Mouse (Mus musculus): Measurements from ENCODE around the gene P3h1. TPM values are rescaled to one million over a fixed set of nuclear protein-coding genes. Genes with fewer than 3 reads are reported as not detected.

Gene P3h1
- total and polyA plus RNA-seq, 3 experiments = 15.7 to 30.2 TPM; not detected in 1

DNA sequence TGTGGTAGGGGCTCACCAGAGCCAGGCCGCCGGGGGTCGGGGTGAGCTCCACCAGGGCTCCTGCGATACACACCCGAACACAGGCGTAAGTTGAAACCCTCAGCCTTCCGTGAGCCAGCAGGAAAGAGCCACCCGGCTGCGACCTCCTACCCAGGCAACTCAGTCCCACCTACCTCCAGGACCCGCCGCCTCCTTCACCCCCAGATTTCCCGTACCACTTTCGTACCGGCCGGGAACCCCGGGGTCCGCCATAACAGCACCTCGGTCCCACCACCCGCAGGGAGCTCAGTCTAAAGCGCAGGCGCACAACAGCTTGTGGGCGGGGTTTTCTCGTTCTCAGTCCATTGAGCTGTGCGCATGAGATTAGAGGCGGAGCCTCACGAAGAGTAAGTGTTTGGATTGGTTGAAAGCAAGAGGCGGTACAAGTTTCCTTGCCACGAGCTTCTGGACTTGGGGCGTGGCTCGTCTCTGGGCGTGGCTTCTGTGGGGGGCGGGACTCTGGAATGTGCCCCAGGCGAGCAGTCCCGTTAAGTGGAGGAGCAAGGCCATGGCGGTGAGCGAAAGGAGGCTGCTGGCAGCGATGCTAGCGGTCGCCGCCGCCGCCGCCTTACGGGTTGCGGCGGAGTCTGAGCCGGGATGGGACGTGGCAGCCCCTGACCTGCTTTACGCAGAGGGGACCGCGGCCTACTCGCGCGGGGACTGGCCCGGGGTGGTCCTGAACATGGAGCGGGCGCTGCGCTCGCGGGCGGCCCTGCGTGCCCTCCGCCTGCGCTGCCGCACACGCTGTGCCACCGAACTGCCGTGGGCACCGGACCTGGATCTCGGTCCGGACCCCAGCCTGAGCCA lies at the start of gene P3h1, which contains the start of gene AU022252 (continued):
- TF ChIP-seq SMC3 (IDR thresholded peaks at IDR 0.05; ENCODE audit: low read depth, low read length) (no peak), UBTF (IDR thresholded peaks at IDR 0.05; ENCODE audit: borderline replicate concordance, insufficient read depth, low read depth, low read length) (peak; percentile 13; the same call in 1 of the 2 replicates), BHLHE40 (IDR thresholded peaks at IDR 0.05; ENCODE audit: borderline replicate concordance, low read depth, low read length) (no peak)

DNA sequence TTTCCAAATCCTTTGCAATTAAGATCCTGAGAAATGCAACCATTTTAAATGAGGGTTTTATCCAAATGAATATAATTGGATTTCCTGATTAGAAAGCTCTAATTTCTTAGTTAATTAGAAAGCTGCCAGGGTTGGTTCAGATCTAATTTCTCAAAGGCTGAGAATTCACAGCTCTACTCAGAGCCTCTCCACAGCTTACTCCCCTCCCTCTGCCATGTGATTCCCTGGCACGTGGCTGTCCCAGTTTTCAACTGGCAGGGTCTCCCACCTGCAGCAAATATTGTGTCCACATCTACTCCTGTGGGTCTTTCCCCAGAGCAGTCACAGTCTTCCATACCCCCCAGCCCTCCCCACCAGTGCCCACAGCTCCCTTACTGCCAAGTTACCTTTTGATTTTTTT lies 49.2 kb upstream of the P3h1 start:
- Histone ChIP-seq H3K4me1 (ENCODE audit: control insufficient read depth in 1 of 2, insufficient read depth in 2 of 2, low read length in 2 of 2) (peaks cover 4 to 48% of the 10 kb centered on the region in 2 experiments), H3K27me3 (ENCODE audit: control insufficient read depth in 1 of 2, insufficient read depth in 2 of 2, low read length in 2 of 2) (no peaks in the 10 kb centered on the region), H3K27ac (ENCODE audit: control insufficient read depth, low read depth, low read length) (no peak overlapping the region), H3K9ac (ENCODE audit: control insufficient read depth, low read depth, low read length, poor library complexity, severe bottlenecking) (no peak overlapping the region), H3K4me3 (ENCODE audit: control insufficient read depth in 1 of 2, insufficient read depth in 1 of 2, low read depth in 2 of 2, low read length in 2 of 2) (no peak overlapping the region), H3K9me3 (replicated peaks; ENCODE audit: insufficient read depth, low read length) (no peaks in the 10 kb centered on the region), H3K79me2 (ENCODE audit: control insufficient read depth, insufficient read depth, low read length, poor library complexity) (peaks cover 33% of the 10 kb centered on the region), H3K36me3 (ENCODE audit: control insufficient read depth in 1 of 2, insufficient read depth in 2 of 2, low read length in 2 of 2) (peaks cover 20 to 62% of the 10 kb centered on the region in 2 experiments)
- no peak for TF ChIP-seq NELFE (IDR thresholded peaks at IDR 0.05; ENCODE audit: low read depth, low read length)
- TF ChIP-seq POLR2AphosphoS2 (IDR thresholded peaks at IDR 0.05; ENCODE audit: low read length) = 0 out of 2 replicates have a peak, but pooled peaks have one; percentile 17
- DNase-seq (ENCODE audit: low read depth, low spot score) = no peak

DNA sequence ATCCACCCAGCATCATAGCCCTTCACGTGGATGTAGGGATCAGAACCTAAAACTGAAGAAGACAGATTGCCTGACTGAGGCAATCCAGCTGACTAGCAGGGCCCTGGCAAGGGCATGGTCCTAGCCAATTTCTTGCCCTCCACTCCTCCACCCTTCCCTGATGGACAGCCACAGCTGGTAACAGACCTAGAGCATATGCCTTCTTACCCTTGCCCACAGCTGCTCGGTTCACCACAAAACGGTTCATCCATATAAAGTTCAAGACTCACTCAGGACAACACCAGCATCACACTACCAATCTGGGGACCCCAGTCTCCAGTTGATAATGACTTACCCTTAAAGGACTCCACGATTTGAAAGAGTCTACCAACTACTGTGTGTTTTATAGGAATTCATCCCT lies 46.9 kb upstream of the P3h1 start:
- H3K79me2 ChIP-seq (ENCODE audit: control insufficient read depth, insufficient read depth, low read length, poor library complexity) = peaks cover 45% of the 10 kb centered on the region
- TF ChIP-seq POLR2AphosphoS5 (IDR thresholded peaks at IDR 0.05; ENCODE audit: borderline replicate concordance, low read depth, low read length) (no peak), CHD2 (IDR thresholded peaks at IDR 0.05; ENCODE audit: low read length) (no peak), POLR2AphosphoS2 (IDR thresholded peaks at IDR 0.05; ENCODE audit: low read length) (no peak), TCF12 (IDR thresholded peaks at IDR 0.05; ENCODE audit: low read depth, low read length) (no peak)
- no peak overlapping the region; a peak in 1 of 4 replicates for H3K4me3 ChIP-seq (ENCODE audit: control insufficient read depth in 1 of 2, insufficient read depth in 1 of 2, low read depth in 2 of 2, low read length in 2 of 2)
- DNase-seq (ENCODE audit: low read depth, low spot score) = no peak
- H3K9me3 ChIP-seq (replicated peaks; ENCODE audit: insufficient read depth, low read length) = no peaks in the 10 kb centered on the region
- peaks cover 4 to 45% of the 10 kb centered on the region in 2 experiments for H3K4me1 ChIP-seq (ENCODE audit: control insufficient read depth in 1 of 2, insufficient read depth in 2 of 2, low read length in 2 of 2)
- H3K36me3 ChIP-seq (ENCODE audit: control insufficient read depth in 1 of 2, insufficient read depth in 2 of 2, low read length in 2 of 2) = peaks cover 16 to 53% of the 10 kb centered on the region in 2 experiments
- H3K27me3 ChIP-seq (ENCODE audit: control insufficient read depth in 1 of 2, insufficient read depth in 2 of 2, low read length in 2 of 2) = no peaks in the 10 kb centered on the region
- H3K9ac ChIP-seq (ENCODE audit: control insufficient read depth, low read depth, low read length, poor library complexity, severe bottlenecking) = no peak overlapping the region
- H3K27ac ChIP-seq (ENCODE audit: control insufficient read depth, low read depth, low read length) = no peak overlapping the region

DNA sequence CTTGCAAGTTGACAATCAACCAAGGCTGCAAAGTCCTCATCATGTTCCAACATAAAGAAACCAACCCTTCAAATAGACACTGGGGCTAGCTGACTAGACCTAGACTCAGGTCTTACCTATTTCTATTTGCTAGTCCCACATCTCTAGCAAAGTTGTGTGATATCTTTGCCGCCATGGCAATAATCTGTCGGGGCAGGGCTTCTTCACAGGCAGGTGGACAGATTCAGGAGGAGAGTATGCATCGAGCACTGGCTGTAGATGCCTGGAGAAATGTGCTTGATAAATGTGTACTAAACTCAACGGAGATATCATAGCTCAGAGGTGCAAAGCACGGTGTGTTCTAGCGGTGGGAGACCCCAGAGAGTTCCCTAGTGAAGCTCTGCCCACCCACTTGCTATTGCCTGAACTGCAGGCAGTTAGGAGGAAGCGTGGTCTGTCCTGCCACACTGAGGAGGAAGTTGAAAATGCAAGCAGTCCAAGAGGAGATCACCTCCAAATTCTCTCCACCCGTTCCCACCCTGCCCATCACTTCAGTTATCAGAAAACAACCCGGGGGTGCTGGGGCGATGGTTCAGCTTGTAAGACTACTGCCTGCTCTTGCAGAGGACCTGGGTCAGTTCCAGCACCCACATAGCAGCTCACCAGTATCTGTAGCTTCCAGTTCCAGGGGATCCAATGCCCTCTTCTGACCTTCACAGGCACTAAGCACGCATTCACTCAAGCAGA lies 44.5 kb upstream of the P3h1 start:
- peak overlapping the region; percentile 74 to 84 for H3K4me3 ChIP-seq (ENCODE audit: control insufficient read depth in 1 of 2, insufficient read depth in 1 of 2, low read depth in 2 of 2, low read length in 2 of 2)
- no peaks in the 10 kb centered on the region for H3K9me3 ChIP-seq (replicated peaks; ENCODE audit: insufficient read depth, low read length)
- TF ChIP-seq JUND (IDR thresholded peaks at IDR 0.05; ENCODE audit: low read depth, low read length) (no peak), ETS1 (IDR thresholded peaks at IDR 0.05; ENCODE audit: low read depth, low read length) (peak; percentile 73), MAFK (IDR thresholded peaks at IDR 0.05; ENCODE audit: borderline replicate concordance, low read depth, low read length) (no peak), MXI1 (IDR thresholded peaks at IDR 0.05; ENCODE audit: low read depth, low read length) (peak; percentile 76; the same call in 1 of the 2 replicates), GABPA (IDR thresholded peaks at IDR 0.05; ENCODE audit: low read depth, low read length) (no peak), SIN3A (IDR thresholded peaks at IDR 0.05; ENCODE audit: low read length) (peak; percentile 75), TBP (IDR thresholded peaks at IDR 0.05; ENCODE audit: low read depth, low read length) (peak; percentile 79; the same call in 1 of the 2 replicates), KAT2A (conservative IDR thresholded peaks at IDR 0.05; ENCODE audit: low read depth, low read length) (no peak), UBTF (IDR thresholded peaks at IDR 0.05; ENCODE audit: borderline replicate concordance, insufficient read depth, low read depth, low read length) (no peak; the same call in 1 of the 2 replicates), MYB (IDR thresholded peaks at IDR 0.05; ENCODE audit: low read depth, low read length) (no peak), BHLHE40 (IDR thresholded peaks at IDR 0.05; ENCODE audit: borderline replicate concordance, low read depth, low read length) (no peak), ZC3H11A (IDR thresholded peaks at IDR 0.05; ENCODE audit: low read depth, low read length) (no peak), USF1 (IDR thresholded peaks at IDR 0.05; ENCODE audit: low read depth, low read length) (no peak), GATA1 (IDR thresholded peaks at IDR 0.05; ENCODE audit: low read depth, low read length) (peak; percentile 55)

More for the DNA sequence above, 44.5 kb upstream of the P3h1 start:
- Histone ChIP-seq H3K36me3 (ENCODE audit: control insufficient read depth in 1 of 2, insufficient read depth in 2 of 2, low read length in 2 of 2) (peaks cover 13 to 65% of the 10 kb centered on the region in 2 experiments), H3K9ac (ENCODE audit: control insufficient read depth, low read depth, low read length, poor library complexity, severe bottlenecking) (peak overlapping the region; percentile 98), H3K79me2 (ENCODE audit: control insufficient read depth, insufficient read depth, low read length, poor library complexity) (peaks cover 45% of the 10 kb centered on the region), H3K27ac (ENCODE audit: control insufficient read depth, low read depth, low read length) (peak overlapping the region; percentile 92), H3K27me3 (ENCODE audit: control insufficient read depth in 1 of 2, insufficient read depth in 2 of 2, low read length in 2 of 2) (no peaks in the 10 kb centered on the region), H3K4me1 (ENCODE audit: control insufficient read depth in 1 of 2, insufficient read depth in 2 of 2, low read length in 2 of 2) (peaks cover 10 to 47% of the 10 kb centered on the region in 2 experiments)
- peak; percentile 91 for DNase-seq (ENCODE audit: low read depth, low spot score)
